Mouse (Mus musculus) gastrocnemius, adult 2 months (tissue): ENCODE results near the gene Spin2e. TPM values are rescaled to one million over a fixed set of nuclear protein-coding genes. Genes with fewer than 3 reads are reported as not detected.
"Not testable (repeated sequence)": the region's sequence is repeated elsewhere in the genome, so short reads cannot be mapped to it uniquely, and the experiment has no call there.

ENCODE experiments used
- DNase-seq: peaks from one replicate; pipeline ENCODE4 v3.0.0; 2022
- H3K27ac ChIP-seq: fragments of 200-600 bp; 2 replicates; pipeline ENCODE4 v1.8.1; 2022; ENCODE audit warnings: mild to moderate bottlenecking
- H3K4me3 ChIP-seq: fragments of 200-600 bp; 2 replicates; pipeline ENCODE4 v1.8.1; 2022; ENCODE audit warnings: mild to moderate bottlenecking, moderate library complexity
- intact Hi-C: fragments of 180-260 bp; cut with DNase I; formaldehyde crosslinking; loops from one replicate; pipeline ENCODE4 v1.15.1; 2025
- long read RNA-seq, 2 experiments: library from polyadenylated mRNA; stranded (forward); transcript quantifications; one replicate each; pipeline ENCODE4 v2.0.0; 2021
- total RNA-seq, 2 experiments: library from RNA; stranded (reverse); gene quantifications; 2 replicates each; pipeline ENCODE4 v1.2.3; 2021

Spin2e gene
- total RNA-seq: not detected
- long read RNA-seq, experiment 1: 0 reads
- long read RNA-seq, experiment 2: 0 reads

DNA sequence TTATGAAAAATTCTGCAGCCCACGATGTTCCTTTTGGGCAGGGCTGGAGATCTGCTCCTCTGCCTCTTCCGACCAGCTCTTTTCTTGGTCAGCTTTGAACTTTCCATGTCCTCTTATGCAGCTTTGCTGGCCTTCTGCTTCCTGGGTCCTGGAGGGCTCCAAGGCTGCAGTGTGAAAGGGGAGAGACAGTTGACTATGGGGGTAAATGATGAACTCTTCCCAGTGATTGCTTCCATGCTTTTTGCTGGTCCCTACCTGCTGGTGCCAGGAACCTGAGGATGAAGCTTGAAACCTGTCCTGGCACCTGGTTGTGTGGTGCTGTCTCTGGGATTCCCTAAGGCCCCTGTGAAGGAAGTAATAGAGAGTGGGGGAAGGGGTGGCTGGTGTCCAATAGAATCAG is at the start of gene Spin2e:
Gene Spin2e (minus strand): TSS at position 101 of the 400 bp plus-strand sequence.
- intact Hi-C loops, H3K27ac ChIP-seq, H3K4me3 ChIP-seq, DNase-seq: not testable (repeated sequence)

DNA sequence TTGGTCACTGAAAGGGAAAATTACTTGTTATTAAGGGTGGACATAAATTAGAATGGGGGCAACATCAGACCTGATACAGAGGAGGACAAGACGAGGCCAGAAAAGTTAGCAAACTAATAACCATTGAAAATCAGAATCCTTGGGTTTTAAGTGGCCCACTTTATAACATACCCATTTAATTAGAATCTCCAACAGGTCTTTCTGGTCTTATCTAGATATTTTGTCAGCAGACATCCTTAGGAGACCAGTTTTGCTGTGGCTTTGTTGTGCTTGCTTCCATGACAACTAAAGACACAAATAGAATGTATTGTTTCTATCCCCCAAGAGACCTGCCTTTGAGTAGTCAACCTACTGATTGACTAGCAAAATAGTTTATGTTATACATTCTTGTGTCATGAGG is 44.5 kb downstream of the Spin2e start, which contains the start of gene Gm21883:
Gene Gm21883 (minus strand): TSS at position 101 of the 400 bp plus-strand sequence.
- DNase-seq, intact Hi-C loops, H3K4me3 ChIP-seq, H3K27ac ChIP-seq: not testable (repeated sequence)

Other genes starting within 250 kb of the Spin2e start
- not detected for gene Btbd35f19, start 235.0 kb downstream of the Spin2e start, total RNA-seq
- gene Gm21883, start 44.6 kb downstream of the Spin2e start, total RNA-seq: not detected
- gene Btbd35f25, start 98.2 kb upstream of the Spin2e start, total RNA-seq: not detected